Mouse (Mus musculus) hindbrain, embryonic 12.5 days (tissue): Measurements from ENCODE around the gene Slit1. TPM values are rescaled to one million over a fixed set of nuclear protein-coding genes. Genes with fewer than 3 reads are reported as not detected.

Experiments
- ATAC-seq: fragments of 200-750 bp; cut with Nextera tagmentation; 2 replicates; pipeline ENCODE4 v1.8.0; 2017; ENCODE audit warnings: moderate TSS enrichment; ENCODE audit not compliant: low FRiP score
- H3K27ac ChIP-seq: fragments of 300-500 bp; sonication (generic); 2 replicates; pipeline ENCODE4 v1.5.1; 2016; ENCODE audit warnings: mild to moderate bottlenecking
- H3K27me3 ChIP-seq: fragments of 300-500 bp; sonication (generic); 2 replicates; pipeline ENCODE4 v1.6.1; 2016; ENCODE audit warnings: mild to moderate bottlenecking
- H3K36me3 ChIP-seq: fragments of 300-500 bp; sonication (generic); 2 replicates; pipeline ENCODE4 v1.6.1; 2016; ENCODE audit warnings: mild to moderate bottlenecking
- H3K4me1 ChIP-seq: fragments of 300-500 bp; sonication (generic); 2 replicates; pipeline ENCODE4 v1.6.1; 2016
- H3K4me2 ChIP-seq: fragments of 300-500 bp; sonication (generic); replicated peaks from 2 replicates; pipeline ENCODE4 v1.6.1; 2016; ENCODE audit warnings: mild to moderate bottlenecking
- H3K4me3 ChIP-seq: fragments of 300-500 bp; sonication (generic); 2 replicates; pipeline ENCODE4 v1.5.1; 2016; ENCODE audit warnings: mild to moderate bottlenecking
- H3K9ac ChIP-seq: fragments of 300-500 bp; sonication (generic); 2 replicates; pipeline ENCODE4 v1.6.1; 2016; ENCODE audit warnings: mild to moderate bottlenecking, moderate library complexity
- H3K9me3 ChIP-seq: fragments of 300-500 bp; sonication (generic); replicated peaks from 2 replicates; pipeline ENCODE4 v1.6.1; 2016; ENCODE audit warnings: mild to moderate bottlenecking
- WGBS: fragments of 180-500 bp; shearing (Covaris S2); methylation state at CpG from one replicate; pipeline ENCODE4 v1.1.7; 2016; 5-methylcytosine and 5-hydroxymethylcytosine counted together
- polyA plus RNA-seq: library from polyadenylated mRNA; unstranded; fragments of >200 nt; fragmentation: Nextera tagmentation; extraction: Ambion mirVana; gene quantifications from 2 replicates; pipeline ENCODE4 v1.2.1, GENCODE M21; 2016

Gene Slit1
- polyA plus RNA-seq, 1 experiment from 2014 or later: 31.9 TPM

DNA sequence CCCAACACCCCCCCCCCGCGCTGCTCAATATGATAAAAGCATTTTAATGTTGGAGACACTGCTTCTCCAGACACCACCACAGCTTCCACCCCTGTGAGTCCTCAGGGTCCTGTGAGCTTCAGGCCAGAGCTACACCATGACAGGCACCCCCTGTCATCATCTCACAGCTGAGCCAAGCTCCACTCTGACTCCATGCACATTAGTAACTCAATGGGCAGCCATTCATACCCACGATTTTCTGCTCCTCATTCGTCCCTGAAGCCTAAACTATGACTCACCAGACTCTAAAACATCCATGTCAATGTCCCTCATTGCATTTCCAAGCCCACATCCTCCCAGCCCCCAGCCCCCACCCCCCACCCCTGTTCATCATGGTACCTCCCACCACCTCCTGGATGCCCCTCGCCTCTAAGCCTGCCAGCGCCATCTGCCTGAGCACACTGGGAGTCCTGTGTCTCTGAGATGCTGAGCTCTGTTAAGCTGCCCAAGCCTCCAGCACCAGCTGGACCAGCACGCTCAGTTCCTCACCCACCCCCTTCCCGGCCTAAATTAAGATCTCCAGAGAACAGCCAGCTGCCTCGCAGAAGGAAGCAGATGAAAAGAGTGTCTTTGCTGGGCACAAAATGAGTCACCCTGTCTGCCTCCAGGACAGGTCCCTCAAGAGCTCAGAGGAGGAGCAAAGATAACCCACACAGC lies 46.2 kb downstream of the Slit1 start:
- Histone ChIP-seq H3K9me3 (no peaks in the 10 kb centered on the region), H3K27me3 (peaks cover 38% of the 10 kb centered on the region), H3K4me2 (no peak overlapping the region), H3K4me1 (peaks cover 71% of the 10 kb centered on the region), H3K36me3 (no peaks in the 10 kb centered on the region), H3K4me3 (no peak overlapping the region), H3K9ac (no peak overlapping the region), H3K27ac (peak overlapping the region; percentile 58)
- 24% methylated on average over 9 of the region's 9 CpGs for WGBS
- ATAC-seq: peak; percentile 78

DNA sequence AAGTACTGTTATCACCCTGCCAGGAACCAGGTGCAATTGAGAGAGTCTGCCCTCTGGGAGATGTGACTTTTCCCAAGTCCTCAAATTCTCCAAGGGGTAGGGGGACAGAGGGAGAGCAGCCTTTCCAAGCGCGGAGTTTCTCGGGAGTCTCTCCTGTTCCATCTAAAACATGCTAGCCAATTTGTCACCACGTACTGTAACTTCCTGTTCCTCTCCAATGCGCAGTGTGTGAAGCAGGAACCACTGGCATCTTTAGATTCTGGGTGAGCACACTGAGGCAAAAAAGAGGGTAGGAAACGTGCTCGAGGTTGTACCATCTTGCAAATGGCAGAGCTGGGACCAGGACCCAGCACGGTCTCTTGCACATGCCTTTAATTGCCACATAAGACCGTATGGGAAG lies 47.0 kb downstream of the Slit1 start:
- H3K27ac ChIP-seq: no peak overlapping the region
- no peak overlapping the region for H3K9ac ChIP-seq

DNA sequence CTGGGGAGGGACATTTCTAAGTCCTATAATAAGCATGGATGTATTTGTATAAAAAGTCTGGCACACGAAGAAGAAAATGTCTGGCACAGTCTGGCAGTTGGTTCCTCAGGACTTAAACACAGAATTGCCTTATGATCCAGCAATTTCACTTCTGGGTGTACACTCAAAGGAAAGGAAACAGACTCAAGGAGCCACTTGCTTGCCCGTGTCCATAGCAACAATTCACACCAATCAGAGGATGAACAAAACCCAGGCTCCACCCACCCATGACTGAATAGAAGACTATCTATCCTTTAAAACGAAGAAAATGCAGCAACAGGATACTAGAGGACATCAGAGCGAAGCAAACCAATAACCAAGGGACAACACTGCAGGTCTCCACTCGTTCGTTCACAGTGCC lies 48.4 kb downstream of the Slit1 start:
- Histone ChIP-seq H3K9me3 (no peaks in the 10 kb centered on the region), H3K36me3 (no peaks in the 10 kb centered on the region), H3K27me3 (peaks cover 15% of the 10 kb centered on the region), H3K9ac (no peak overlapping the region), H3K4me2 (no peak overlapping the region), H3K4me3 (no peak overlapping the region), H3K27ac (no peak overlapping the region), H3K4me1 (peaks cover 79% of the 10 kb centered on the region)
- no peak for ATAC-seq
- WGBS: 70% methylated on average over 6 of the region's 6 CpGs

More for the DNA sequence above, 47.0 kb downstream of the Slit1 start:
- Histone ChIP-seq H3K4me3 (no peak overlapping the region), H3K36me3 (no peaks in the 10 kb centered on the region), H3K9me3 (no peaks in the 10 kb centered on the region), H3K4me2 (no peak overlapping the region), H3K27me3 (peaks cover 29% of the 10 kb centered on the region), H3K4me1 (peaks cover 74% of the 10 kb centered on the region)
- ATAC-seq: no peak
- 88% methylated on average over 9 of the region's 9 CpGs for WGBS

DNA sequence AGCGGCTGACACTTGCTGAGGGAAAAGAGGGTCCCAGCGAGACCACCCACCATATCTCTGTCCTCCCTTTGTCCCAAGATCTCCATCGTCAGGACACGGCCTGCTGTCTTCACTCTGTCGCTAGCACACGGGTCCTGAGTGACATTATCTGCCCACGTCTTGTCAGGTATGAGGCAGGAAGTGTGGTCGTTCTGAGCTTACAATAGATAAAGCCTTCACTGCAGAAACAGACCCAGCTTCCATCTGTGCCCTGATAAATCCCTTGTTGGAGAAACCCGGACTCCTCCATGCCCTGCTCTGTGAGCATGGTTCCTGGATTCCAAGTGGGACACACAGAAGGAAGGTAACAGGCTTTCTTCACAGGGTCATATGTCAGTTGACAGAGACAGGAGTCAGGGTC lies 48.9 kb downstream of the Slit1 start:
- 56% methylated on average over 9 of the region's 9 CpGs for WGBS
- H3K27ac ChIP-seq: peak overlapping the region; percentile 25; the same call in 1 of the 2 replicates
- H3K4me2 ChIP-seq: no peak overlapping the region
- no peak overlapping the region for H3K4me3 ChIP-seq
- no peaks in the 10 kb centered on the region for H3K9me3 ChIP-seq
- H3K36me3 ChIP-seq: no peaks in the 10 kb centered on the region
- H3K9ac ChIP-seq: no peak overlapping the region
- H3K4me1 ChIP-seq: peaks cover 79% of the 10 kb centered on the region
- no peak for ATAC-seq
- H3K27me3 ChIP-seq: peaks cover 15% of the 10 kb centered on the region

DNA sequence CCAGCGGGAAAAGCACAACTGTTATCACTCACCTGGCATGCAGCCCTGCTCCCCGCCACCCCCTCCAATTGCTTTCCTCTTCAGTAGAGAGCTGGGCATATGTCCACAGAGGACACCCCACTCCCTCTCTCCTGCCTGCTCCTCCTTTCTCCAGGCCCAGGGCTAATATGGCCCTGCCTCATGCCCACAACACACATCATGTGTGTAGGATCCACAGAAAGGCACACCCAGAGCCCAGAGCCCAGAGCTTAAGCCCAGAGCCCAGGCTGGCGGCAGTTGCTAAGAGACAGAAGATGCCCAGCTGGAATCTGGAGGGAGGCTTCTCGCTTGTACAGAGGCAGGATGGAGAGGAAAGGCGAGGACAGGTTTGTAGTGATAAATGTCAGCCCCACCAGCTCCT lies 49.7 kb downstream of the Slit1 start:
- H3K9ac ChIP-seq: no peak overlapping the region
- H3K27ac ChIP-seq: peak overlapping the region; percentile 25
- ATAC-seq: no peak
- WGBS: 31% methylated on average over 5 of the region's 5 CpGs
- no peaks in the 10 kb centered on the region for H3K36me3 ChIP-seq
- peaks cover 79% of the 10 kb centered on the region for H3K4me1 ChIP-seq
- peaks cover 15% of the 10 kb centered on the region for H3K27me3 ChIP-seq
- H3K4me3 ChIP-seq: no peak overlapping the region
- no peak overlapping the region; the same call in 1 of the 2 replicates for H3K4me2 ChIP-seq
- H3K9me3 ChIP-seq: no peaks in the 10 kb centered on the region

DNA sequence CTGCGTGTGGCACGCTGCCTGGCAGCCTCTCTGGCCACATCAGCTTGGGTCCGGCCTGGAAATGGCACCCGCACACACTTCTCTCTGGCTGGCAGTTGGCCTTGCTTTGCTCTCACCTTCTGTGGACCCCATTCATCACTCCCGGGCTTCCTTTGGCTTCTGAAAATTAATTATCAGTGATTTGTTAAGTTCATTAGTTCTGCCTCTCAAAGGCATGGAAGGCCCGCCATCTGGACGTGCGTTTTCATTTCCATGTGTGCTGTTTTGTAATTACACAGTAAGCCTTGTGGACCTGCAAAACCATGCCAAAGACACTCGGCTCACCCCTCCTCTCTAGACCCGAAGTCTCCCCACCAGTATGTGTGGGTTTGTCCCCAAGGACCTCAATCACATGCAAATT lies 53.4 kb downstream of the Slit1 start:
- Histone ChIP-seq H3K27ac (peak overlapping the region; percentile 56), H3K4me1 (peaks cover 69% of the 10 kb centered on the region), H3K27me3 (peaks cover 3% of the 10 kb centered on the region; the same call in 1 of the 2 replicates), H3K36me3 (no peaks in the 10 kb centered on the region), H3K4me3 (no peak overlapping the region), H3K9ac (no peak overlapping the region), H3K9me3 (no peaks in the 10 kb centered on the region), H3K4me2 (no peak overlapping the region)
- 37% methylated on average over 10 of the region's 10 CpGs for WGBS
- ATAC-seq: peak; percentile 46

DNA sequence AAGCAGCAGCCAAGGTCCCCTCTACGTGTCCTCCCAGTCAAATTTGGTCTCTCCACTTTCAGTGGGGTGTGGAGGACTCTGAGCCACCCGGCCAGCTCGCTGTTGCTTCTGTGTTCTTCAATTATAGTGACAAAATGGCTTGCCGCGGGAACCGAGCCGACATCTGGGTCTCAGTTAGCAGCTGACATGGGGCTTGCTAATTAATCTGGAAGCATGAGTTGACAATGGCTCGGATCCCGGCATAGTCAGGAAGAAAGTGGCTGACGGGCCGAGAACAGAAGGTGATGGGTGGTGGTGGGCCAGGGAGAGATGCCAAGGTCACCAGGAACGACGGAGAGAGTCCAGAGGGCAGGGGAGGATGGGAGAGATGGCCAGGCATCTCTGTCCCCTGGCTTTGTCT lies 55.2 kb downstream of the Slit1 start:
- Histone ChIP-seq H3K27me3 (peaks cover 5% of the 10 kb centered on the region), H3K9ac (0 out of 2 replicates have a peak overlapping the region, but pooled peaks have one; percentile 3)

DNA sequence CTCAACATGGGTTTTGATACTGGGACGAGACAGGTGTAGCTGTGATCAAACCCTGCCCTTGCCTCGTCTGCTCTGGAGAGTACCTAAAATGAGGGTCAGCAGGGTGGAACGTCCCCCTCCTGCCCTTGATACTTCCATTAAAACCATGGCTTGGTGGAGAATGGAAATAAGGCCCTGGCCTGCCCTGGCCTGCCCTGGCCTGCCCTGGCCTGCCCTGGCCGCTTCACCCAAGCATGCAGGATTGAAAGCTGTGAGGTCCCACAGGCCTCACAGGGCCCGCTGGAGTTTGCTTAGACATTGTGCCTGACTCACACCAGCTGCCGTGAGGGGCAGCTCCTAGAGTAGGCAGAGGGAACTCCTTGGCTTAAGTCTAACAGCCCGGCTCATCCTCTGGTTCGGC lies 55.6 kb downstream of the Slit1 start:
- peaks cover 6% of the 10 kb centered on the region for H3K27me3 ChIP-seq
- peaks cover 59% of the 10 kb centered on the region for H3K4me1 ChIP-seq

More for the DNA sequence above, 55.2 kb downstream of the Slit1 start:
- no peak overlapping the region for H3K4me2 ChIP-seq
- 17% methylated on average over 13 of the region's 13 CpGs for WGBS
- peak overlapping the region; percentile 71 for H3K27ac ChIP-seq
- no peak overlapping the region for H3K4me3 ChIP-seq
- peaks cover 59% of the 10 kb centered on the region for H3K4me1 ChIP-seq
- H3K36me3 ChIP-seq: no peaks in the 10 kb centered on the region
- ATAC-seq: peak; percentile 27; the same call in 1 of the 2 replicates
- H3K9me3 ChIP-seq: no peaks in the 10 kb centered on the region

DNA sequence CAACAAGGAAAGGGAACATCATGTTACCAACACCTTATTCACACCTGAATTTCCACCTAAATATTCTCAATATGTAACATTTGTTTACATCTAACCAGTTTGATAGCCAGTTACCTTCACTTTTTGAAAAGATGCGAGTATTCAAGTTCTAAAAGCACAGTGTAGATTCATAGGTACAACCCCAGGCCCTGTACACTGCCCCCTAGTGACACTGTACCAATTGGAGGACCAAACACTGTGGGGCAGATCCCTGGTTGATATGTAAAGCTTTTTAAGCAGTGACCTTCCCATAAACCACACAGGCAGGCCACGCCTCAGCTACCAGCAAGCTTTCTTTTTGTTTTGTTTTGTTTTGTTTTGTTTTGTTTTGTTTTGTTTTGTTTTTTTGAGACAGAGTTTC lies 57.3 kb downstream of the Slit1 start:
- no peak overlapping the region for H3K4me3 ChIP-seq
- no peaks in the 10 kb centered on the region for H3K36me3 ChIP-seq
- H3K9ac ChIP-seq: no peak overlapping the region
- 94% methylated on average over 2 of the region's 2 CpGs for WGBS
- no peak overlapping the region for H3K4me2 ChIP-seq
- H3K4me1 ChIP-seq: peaks cover 53% of the 10 kb centered on the region
- H3K9me3 ChIP-seq: no peaks in the 10 kb centered on the region
- peaks cover 5% of the 10 kb centered on the region for H3K27me3 ChIP-seq
- ATAC-seq: no peak
- H3K27ac ChIP-seq: no peak overlapping the region

More for the DNA sequence above, 55.6 kb downstream of the Slit1 start:
- ATAC-seq: peak; percentile 1; the same call in 1 of the 2 replicates
- H3K9ac ChIP-seq: 0 out of 2 replicates have a peak overlapping the region, but pooled peaks have one; percentile 3
- H3K9me3 ChIP-seq: no peaks in the 10 kb centered on the region
- H3K27ac ChIP-seq: peak overlapping the region; percentile 71
- 58% methylated on average over 8 of the region's 8 CpGs for WGBS
- H3K36me3 ChIP-seq: no peaks in the 10 kb centered on the region
- no peak overlapping the region for H3K4me2 ChIP-seq
- H3K4me3 ChIP-seq: no peak overlapping the region

DNA sequence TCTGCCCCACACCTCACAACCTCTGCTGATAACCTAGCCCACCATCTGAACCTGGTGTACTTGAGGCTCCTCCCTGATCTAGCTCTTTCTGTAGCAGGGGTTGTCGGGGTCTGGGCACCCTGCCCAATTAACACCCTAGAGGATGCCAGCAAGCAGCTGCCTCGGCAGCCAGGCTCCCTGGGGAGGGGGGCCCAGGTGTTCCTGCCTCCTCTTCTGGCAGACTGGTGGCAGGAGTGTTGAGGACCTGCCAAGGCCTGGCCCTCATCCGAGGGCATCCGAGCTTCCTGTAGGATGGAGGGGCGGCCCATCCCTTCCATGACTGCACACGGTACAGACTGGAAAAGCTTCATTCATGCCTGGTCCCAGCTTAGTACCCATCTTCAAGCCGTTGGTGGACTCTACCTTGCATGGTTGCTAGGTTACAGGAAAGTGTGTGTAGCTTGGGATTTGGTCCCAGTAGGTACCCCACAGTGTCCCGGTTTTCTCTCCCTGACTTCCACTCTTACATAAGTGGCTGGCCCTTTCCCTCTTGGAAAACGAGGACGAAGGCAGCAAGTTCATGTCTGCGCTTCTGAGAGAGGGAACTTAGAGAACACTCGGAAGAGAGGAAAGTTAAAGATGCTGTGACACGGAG lies 57.9 kb downstream of the Slit1 start:
- H3K27ac ChIP-seq: no peak overlapping the region
- no peaks in the 10 kb centered on the region for H3K36me3 ChIP-seq
- no peak overlapping the region for H3K9ac ChIP-seq
- ATAC-seq: no peak
- peaks cover 5% of the 10 kb centered on the region for H3K27me3 ChIP-seq
- no peak overlapping the region for H3K4me3 ChIP-seq
- H3K9me3 ChIP-seq: no peaks in the 10 kb centered on the region
- whole genome bisulfite sequencing: 73% methylated on average over 13 of the region's 13 CpGs
- no peak overlapping the region for H3K4me2 ChIP-seq
- H3K4me1 ChIP-seq: peaks cover 47% of the 10 kb centered on the region

DNA sequence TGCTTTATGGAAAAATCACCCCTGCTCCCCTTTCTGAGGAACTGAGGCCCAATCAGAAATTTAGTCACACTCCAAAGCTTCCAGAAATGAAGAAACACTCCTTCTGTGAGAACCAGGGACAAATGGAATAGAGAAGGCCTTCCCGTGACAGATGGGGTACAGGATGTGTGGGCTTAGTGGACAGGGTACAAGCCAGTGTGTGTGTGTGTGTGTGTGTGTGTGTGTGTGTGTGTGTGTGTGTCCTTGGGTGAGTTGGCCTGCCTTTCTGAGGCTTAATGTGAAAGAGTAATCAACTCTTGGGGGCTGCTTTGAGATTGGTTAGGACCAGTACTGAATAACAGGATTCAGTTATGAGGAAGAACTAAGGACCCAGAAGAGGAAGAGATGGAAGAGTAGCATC lies 58.6 kb downstream of the Slit1 start:
- WGBS: 71% methylated on average over 1 of the region's 1 CpGs
- no peak overlapping the region for H3K4me2 ChIP-seq

DNA sequence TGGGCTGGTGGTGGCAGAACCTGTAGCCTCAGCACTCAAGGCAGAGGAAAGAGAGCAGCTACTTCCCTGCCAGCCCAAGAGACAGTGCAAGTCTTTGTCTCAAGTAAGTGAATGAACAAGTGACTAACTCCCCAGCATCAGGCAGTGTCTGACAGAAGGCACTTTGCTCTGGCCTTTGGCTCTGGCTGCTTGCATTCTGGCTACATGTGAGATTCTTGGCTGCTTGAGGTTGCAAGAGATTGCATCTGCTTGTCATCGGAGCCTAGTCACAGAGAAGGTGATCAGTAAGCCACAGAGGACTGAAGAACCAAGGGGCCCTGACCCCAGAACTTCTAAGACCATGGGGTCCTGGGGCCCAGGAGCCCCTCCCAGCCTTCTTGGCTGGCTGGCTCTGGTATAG lies 59.5 kb downstream of the Slit1 start:
- H3K4me2 ChIP-seq: no peak overlapping the region
- no peaks in the 10 kb centered on the region for H3K9me3 ChIP-seq
- H3K36me3 ChIP-seq: no peaks in the 10 kb centered on the region
- no peak overlapping the region for H3K4me3 ChIP-seq
- ATAC-seq: no peak
- no peak overlapping the region for H3K9ac ChIP-seq
- peaks cover 5% of the 10 kb centered on the region for H3K27me3 ChIP-seq
- no peak overlapping the region for H3K27ac ChIP-seq
- peaks cover 42% of the 10 kb centered on the region for H3K4me1 ChIP-seq
- 78% methylated on average over 1 of the region's 1 CpGs for WGBS

More for the DNA sequence above, 58.6 kb downstream of the Slit1 start:
- Histone ChIP-seq H3K9ac (no peak overlapping the region), H3K4me3 (no peak overlapping the region), H3K9me3 (no peaks in the 10 kb centered on the region), H3K36me3 (no peaks in the 10 kb centered on the region), H3K4me1 (peaks cover 42% of the 10 kb centered on the region), H3K27me3 (peaks cover 5% of the 10 kb centered on the region), H3K27ac (no peak overlapping the region)
- ATAC-seq: no peak
